Mouse (Mus musculus): ENCODE measurements around the gene Gm42417.

Gm42417 gene

DNA sequence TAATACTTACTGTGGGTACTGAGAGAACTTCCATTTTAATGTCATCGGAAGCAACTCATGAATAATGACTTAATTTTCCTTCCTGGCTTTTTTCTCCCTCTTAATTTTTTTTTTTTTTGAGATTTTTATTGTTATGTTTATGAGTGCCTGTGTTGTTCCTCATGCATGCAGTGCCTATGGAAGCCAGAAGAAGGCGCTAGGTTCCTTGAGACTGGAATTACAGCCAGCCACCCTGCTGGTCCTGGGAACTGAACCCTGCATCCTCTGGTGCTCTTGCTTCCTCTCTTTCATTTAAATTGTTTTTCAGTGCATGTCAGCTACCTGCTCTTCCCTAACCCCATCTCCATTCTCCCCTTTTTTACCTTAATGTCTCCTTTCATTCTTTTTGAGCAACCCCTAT lies 25.5 kb downstream of the Gm42417 start:
- DNase-seq: no peak

DNA sequence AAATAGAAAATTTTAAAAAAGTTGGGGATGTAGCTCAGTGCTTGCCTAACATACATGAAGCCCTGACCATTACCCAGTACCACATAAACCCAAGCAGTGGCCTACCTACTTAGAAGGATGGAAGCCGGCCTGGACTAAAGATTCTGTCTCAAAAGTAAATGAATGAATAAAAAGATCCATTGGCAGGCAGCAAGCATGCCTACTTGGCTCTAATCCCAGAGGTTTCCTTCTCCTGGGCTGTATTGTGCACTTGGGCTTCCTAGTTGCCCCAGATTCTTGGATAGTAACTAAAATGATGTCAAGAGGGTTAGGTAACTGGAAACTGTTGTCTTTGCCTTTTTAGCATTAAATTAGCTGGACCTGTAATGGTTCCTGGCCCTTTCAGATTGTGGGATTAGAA lies 25.9 kb downstream of the Gm42417 start:
- no peak for DNase-seq

DNA sequence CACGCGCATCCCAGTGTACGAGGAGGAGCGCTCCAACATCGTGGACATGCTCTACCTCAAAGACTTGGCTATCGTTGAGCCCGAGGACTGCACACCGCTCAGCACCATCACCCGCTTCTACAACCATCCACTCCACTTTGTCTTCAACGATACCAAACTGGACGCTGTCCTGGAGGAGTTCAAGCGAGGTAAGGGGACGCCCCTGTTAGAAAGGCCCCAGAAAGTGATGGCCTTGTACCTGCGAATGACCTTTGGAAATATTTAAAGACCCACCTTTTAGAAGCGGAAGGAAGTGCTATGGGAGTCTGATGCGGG lies 26.3 kb downstream of the Gm42417 start:
- no peak for DNase-seq

DNA sequence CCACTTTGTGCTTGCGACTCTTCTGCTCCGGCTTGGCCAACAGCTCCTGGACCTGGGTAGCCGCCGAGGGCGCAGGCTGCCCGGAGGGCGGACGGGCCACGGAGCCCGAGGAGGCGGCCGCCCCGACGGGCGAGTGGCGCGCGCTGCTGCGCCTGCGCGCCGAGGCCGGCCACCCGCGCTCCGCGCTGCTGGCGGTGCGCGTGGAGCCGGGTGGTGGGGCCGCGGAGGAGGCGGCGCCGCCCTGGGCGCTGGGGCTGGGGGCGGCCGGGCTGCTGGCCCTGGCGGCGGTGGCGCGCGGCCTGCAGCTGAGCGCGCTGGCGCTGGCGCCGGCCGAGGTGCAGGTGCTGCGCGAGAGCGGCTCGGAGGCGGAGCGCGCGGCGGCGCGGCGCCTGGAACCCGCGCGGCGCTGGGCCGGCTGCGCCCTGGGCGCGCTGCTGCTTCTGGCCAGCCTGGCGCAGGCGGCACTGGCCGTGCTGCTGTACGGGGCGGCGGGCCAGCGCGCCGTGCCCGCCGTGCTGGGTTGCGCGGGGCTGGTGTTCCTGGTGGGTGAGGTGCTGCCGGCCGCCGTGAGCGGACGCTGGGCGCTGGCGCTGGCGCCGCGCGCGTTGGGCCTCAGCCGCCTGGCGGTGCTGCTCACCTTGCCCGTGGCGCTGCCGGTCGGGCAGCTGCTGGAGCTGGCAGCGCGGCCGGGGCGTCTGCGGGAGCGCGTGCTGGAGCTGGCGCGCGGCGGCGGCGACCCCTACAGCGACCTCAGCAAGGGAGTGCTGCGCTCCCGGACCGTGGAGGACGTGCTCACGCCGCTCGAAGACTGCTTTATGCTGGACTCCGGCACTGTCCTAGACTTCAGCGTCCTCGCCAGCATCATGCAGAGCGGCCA lies 26.9 kb downstream of the Gm42417 start:
- DNase-seq: peak; percentile 50

DNA sequence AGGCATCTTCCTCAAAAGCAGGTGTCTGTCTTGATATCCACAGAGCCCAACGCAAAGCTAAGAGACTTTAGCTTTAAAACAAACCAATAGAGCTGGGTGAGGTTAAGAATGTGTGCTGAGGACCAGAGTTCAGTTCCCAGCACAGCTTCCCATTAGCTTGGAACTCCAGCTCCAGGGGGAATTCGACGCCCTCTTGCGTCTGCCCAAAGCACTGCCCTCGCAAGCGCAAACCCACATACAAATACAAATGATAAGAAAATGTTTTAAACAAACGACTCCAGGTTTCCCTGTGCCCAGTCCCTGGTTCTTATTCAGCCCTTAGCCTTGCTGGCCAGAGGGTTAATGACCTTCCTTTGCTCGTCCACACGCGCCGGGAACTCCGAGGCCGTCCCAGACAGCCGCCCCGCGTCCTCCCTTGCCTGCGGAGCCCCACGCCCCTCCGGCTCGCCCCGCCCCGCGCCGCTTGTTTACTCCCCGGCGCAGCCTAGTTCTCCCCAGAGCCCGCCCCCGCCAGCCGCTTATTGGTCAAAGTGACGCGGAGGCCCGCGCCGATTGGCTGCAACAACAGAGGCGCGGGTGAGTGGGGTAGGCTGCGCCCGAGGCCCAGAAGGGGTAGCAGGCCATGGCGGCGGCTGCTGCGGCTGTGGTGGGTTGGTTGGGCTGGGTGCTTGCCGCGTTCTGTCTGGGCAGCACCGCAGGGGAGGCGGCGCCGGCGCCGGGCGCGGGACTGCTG lies 27.8 kb downstream of the Gm42417 start, which contains the start of gene Cnnm3:
TSS of gene Cnnm3 (plus strand) at position 579 of the 733 bp plus-strand sequence.
- peak; percentile 100 for DNase-seq

DNA sequence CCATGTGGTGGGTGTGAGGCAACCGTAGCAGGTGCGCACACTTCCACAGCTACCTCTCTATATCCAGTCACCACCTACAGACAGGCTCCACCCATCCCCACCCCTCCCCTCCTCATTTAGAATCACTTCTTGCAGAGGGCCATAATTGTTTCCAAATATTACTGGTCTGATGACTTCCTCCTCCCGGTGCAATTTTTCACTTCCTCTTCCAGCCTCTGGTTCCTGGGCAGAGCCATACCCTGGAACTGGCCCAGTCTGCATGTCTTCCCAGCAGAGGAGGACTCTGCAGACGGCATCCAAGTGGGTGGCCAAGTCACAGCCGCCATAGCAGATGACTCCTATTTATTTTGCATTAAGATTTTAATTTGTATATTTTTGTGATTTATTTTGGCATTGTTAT lies 31.0 kb downstream of the Gm42417 start:
- no peak for DNase-seq

DNA sequence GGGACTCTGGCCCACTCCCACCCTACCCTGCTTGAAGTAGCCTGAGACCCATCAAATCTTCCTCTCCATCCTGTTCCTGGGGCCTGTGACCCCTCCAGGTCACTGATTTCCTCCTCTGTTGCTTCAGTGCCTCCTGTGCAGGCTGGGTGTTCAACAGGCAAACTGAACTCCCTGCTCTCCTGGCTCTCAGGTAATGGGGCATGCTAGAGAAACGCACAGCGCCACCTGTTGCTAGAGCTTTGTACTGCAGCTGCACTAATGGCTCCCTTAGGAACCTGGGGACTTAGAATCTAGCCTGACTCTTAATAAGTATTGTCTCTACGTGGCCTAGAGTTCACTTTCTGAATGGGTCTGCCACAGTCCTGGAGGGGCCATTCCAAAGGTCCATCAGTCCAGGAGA lies 38.0 kb downstream of the Gm42417 start:
- DNase-seq: peak; percentile 85

DNA sequence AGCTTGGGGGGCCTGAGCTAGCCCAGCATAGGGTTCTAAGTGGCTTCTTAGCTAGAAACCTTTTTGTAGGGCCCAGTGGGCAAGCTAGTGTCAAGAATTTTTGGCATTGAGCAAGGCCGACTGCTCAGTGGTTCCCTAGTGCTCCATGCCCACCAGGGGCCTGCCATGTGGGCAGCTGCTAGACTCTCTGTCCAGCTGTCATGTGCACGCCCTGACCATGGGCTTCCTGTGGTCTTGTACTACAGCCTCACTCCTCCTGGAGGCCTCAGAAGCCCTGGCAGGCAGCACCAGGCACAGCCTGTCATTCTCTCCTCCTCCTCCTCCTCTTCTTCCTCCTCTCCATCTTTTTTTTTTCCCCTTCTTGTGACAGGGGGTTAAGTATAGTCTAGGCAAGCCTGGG lies 41.9 kb downstream of the Gm42417 start:
- no peak for DNase-seq

DNA sequence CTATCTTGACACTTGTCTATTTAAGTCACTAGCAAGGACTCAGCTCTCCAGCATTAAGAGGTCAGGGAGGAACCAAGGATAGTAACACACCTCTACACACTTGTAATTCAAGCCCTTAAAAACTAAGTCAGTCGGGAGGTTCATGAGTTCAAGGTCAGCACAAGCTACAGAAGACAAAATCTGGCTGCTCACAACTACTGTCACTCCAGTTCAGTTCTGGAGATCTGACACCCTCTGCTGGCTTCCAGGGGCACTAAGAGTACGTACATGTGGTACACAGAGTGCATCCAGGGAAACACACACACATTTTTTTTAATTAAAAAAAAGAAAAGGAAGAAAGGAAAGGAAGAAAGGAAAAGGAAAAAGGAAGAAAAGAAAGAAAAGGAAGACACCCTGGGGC lies 42.5 kb downstream of the Gm42417 start:
- DNase-seq: no peak

DNA sequence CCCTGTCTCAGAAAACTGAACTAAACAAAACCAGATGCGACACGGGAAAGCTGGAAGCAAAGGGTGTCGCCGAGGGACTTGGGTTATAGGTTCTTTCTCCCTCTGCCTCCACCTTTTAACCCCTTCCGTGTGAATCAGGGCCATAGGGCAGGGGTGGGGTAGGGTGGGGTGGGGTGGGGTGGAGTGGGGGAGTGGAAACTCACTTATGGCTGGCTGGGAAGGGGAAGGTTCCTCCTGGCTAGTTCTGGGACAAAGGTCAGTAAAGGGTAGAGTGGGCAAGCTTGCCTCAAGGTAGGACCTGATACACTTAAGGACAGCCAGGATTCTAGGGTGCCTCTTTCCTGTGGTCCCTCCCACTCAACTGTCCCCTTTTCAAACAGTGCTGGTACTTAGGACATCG lies 45.9 kb downstream of the Gm42417 start:
- DNase-seq: no peak

DNA sequence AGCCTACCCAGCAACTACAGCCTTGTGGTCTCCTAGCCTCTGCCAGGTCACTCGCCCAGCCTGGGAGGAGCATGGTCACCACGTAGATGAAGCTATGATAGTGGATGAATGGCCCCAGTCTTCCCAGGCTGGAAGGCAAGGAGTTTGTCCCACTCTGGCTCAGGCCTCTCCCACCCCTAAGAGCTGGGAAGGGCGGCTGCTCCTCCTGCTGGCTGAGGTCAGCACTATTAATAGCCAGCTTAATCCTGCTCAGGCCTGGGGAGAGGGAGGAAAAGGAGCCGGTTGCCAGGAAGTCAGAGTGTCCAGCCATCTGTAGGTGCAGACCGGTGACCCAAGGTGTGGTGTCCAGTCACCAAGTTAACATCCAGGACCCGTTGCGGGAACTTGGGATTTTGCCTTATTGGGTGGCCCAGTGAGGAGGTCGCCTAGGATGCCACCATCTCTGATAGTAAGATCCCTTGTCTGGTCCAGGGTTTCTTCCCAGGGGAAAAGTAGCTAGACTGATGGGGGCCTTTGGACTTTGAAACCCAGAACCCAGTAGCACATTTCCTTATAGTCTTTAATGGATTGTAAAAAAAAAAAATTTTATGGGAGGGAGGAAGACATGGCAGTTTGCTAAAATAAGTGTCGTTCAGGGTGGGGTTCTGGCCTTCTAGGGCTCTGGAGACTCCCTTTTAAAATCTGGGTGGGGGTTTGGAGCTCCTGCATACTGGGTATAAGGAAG lies 46.7 kb downstream of the Gm42417 start:
- DNase-seq: no peak

DNA sequence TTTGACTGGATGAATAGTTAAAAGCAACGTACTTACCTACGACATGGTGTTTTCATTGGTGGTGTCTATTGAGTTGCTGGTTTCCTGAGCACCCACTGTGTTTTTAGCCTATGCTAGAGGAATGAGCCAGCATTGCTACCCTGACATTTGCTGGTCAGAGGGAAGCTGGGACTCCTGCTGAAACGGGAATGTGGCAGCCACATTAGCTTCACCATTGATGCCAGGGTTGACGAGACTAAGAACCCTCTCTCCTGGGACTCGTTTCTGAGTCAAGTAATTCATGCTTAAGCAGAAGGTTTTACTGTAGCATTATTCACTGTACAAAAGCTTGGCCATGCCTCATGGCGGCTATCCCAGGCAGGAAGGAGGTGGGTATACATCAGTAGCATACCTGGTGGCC lies 49.6 kb downstream of the Gm42417 start:
- no peak for DNase-seq

DNA sequence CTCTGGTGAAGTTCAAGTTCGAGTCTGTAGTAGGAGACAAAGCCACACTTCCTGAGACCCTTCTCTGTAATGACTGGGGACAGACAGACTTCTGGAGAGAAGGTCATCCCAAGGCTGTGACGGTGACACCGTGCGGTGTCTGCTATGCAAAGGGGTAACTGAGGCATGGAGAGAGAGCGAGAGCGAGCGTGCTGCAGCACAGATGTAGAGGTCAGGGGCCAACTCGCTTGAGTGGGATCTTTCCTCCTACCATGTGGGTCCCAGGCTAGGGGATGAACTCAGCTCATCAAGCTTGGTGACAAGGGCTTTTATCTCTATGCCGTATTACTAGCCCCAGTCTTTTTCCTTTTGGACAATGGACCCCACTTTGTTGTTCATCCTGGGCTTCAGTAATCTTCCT lies 52.1 kb downstream of the Gm42417 start:
- DNase-seq: no peak

DNA sequence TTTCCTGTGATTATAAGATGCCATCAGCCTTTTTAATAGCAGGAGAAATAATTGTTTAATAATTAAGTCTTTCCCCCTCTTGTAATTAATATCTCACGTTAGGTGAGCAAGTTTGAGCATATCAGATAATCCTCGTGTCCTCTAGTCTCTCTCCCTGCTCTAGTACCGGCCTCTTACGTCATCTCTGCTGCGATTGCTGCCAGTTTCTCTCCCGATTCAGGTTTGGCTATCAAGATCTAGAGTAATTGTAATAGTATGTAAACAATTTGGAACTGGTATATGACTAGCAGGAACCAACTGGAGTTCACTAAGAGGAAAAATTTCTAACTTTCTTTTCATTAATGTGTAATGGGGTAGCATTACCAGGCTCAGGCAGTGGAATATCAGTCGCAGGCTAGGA lies 54.1 kb downstream of the Gm42417 start:
- no peak for DNase-seq

DNA sequence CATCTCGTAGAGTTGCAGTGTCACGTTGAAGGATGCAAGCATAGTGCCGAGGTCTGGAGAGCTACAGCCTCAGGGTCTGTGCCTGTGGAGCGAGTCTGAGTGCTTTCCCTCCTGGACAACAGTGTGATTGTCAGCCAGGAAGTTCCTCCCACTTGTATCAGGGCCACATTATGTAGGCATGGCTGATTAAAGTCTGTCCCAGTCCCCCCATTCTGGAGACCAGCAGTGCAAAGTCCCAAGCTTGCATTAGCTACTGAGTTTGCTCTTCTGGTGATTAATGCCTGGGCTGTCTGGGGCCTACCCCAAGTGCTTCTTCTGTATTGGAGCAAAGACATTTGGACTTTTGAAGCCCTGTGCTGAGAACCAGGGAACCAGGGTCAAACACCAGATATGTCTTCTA lies 55.4 kb downstream of the Gm42417 start:
- DNase-seq: no peak

All from right cerebral cortex, postnatal 4 days (tissue).